In the genomic region with DNA sequence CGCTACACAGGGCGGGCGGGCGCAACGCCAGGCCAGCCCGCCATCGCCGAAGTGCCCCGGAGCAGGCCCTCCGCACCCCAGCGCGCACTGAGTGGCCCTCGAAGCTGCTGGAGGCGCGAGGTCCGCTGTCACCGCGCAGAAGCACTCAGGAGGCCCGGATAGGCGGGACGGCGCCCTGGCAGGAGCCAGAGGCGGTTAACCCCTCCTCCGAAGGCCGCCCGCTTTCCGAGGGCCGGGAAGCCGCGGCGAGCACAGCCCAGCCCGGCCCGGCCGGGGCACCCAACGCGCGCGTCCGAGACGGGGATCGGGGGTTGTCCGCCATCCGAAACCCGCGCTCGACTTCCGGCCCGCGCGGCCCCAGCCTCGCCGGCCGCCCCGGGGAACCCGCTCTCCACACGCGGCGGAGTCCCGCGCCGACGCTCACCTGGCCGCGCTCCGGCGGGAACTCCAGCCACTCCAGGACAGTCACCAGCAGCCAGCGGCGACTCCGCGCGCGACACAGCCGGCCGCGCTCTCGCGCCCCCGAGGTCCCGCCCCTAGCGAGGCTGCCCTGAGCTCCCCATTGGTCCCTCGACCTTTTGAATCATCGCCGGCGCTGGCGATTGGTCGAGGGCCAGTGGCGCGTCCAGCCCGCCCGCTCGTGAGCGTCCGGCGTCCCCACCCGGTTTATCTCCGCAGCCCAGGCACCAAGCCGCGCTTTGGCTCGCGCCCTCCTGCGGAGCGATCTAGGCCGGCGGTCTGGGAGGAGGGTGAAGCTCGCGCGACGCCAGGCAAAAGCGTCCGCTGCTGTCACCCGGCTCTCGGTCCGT, we compare ENCODE assay signal across 8 mouse cellular contexts. TPM values are rescaled to one million over a fixed set of nuclear protein-coding genes. Genes with fewer than 3 reads are reported as not detected.
DNase-seq lines count a peak whose midpoint lies in the region; ATAC-seq and TF ChIP-seq lines count a peak whose summit lies in the region.

No protein-coding gene starts in this region.

- peak; percentile 99 for DNase-seq in G1E (ENCODE audit: low spot score)
- peak; percentile 96 for DNase-seq in cerebellum, adult 11-12 months
- DNase-seq in heart, postnatal 25 days (ENCODE audit: low spot score): peak; percentile 97
- DNase-seq in layer of hippocampus, adult 18-20 months (ENCODE audit: low spot score in 2 of 2): peak; percentile 94 to 95
- DNase-seq in lung, adult 18-20 months: peak; percentile 97

- H3K4me3 ChIP-seq in G1E (ENCODE audit: low read depth, low read length): peak overlapping the region; percentile 91
- H3K4me3 ChIP-seq in forebrain, embryonic 15.5 days: peak overlapping the region; percentile 79
- H3K4me3 ChIP-seq in neural tube, embryonic 14.5 days (ENCODE audit: low read depth, low read length): peak overlapping the region; percentile 95
- H3K4me3 ChIP-seq in testis, adult 2 months (ENCODE audit: control insufficient read depth, low read depth, low read length): peak overlapping the region; percentile 84

- intact Hi-C loops in heart, postnatal 25 days (cut with DNase I): loop anchor here (5.0 kb wide), 1 partner anchor 40 kb away; no protein-coding TSS in a partner anchor

- WGBS in forebrain, embryonic 15.5 days: under 1% methylated on average over 107 of the region's 113 CpGs
- under 1% methylated on average over 90 of the region's 113 CpGs for WGBS in neural tube, embryonic 14.5 days

- TF ChIP-seq POLR2A in testis, adult 2 months (IDR thresholded peaks at IDR 0.05; ENCODE audit: control insufficient read depth, low read depth, low read length): peak; percentile 71

- peaks cover 26% of the 10 kb centered on the region for H3K36me3 ChIP-seq in G1E (replicated peaks)
- no peaks in the 10 kb centered on the region for H3K36me3 ChIP-seq in forebrain, embryonic 15.5 days
- H3K36me3 ChIP-seq in neural tube, embryonic 14.5 days (ENCODE audit: control insufficient read depth, insufficient read depth, low read length): no peaks in the 10 kb centered on the region
- no peaks in the 10 kb centered on the region for H3K36me3 ChIP-seq in testis, adult 2 months (ENCODE audit: control insufficient read depth, insufficient read depth, low read length)

- H3K4me2 ChIP-seq in forebrain, embryonic 15.5 days (replicated peaks): peak overlapping the region; percentile 75
- peak overlapping the region; percentile 71 for H3K4me2 ChIP-seq in neural tube, embryonic 14.5 days (ENCODE audit: low read depth, low read length)

- H3K27me3 ChIP-seq in G1E (ENCODE audit: insufficient read depth, low read length): no peaks in the 10 kb centered on the region
- H3K27me3 ChIP-seq in forebrain, embryonic 15.5 days: no peaks in the 10 kb centered on the region
- no peaks in the 10 kb centered on the region for H3K27me3 ChIP-seq in neural tube, embryonic 14.5 days (ENCODE audit: control insufficient read depth, insufficient read depth, low read length)
- no peaks in the 10 kb centered on the region for H3K27me3 ChIP-seq in testis, adult 2 months (ENCODE audit: control insufficient read depth, insufficient read depth, low read length)

- ATAC-seq in G1E (ENCODE audit: extremely low read depth, insufficient number of reproducible peaks, low FRiP score, poor library complexity, severe bottlenecking): peak; percentile 90
- ATAC-seq in forebrain, embryonic 15.5 days (replicated peaks): peak; percentile 97
- peak; percentile 99 for ATAC-seq in neural tube, embryonic 14.5 days (ENCODE audit: low read depth)

- peak overlapping the region; percentile 89 for H3K27ac ChIP-seq in forebrain, embryonic 15.5 days (replicated peaks)
- peak overlapping the region; percentile 89 for H3K27ac ChIP-seq in neural tube, embryonic 14.5 days (ENCODE audit: low read depth, low read length)
- H3K27ac ChIP-seq in testis, adult 2 months (ENCODE audit: control insufficient read depth, insufficient read depth, low read depth, low read length): peak overlapping the region; percentile 78

- H3K9ac ChIP-seq in forebrain, embryonic 15.5 days (replicated peaks): peak overlapping the region; percentile 71
- H3K9ac ChIP-seq in neural tube, embryonic 14.5 days (replicated peaks; ENCODE audit: low read depth, low read length): peak overlapping the region; percentile 86

- H3K9me3 ChIP-seq in G1E (replicated peaks): no peaks in the 10 kb centered on the region
- H3K9me3 ChIP-seq in forebrain, embryonic 15.5 days: no peaks in the 10 kb centered on the region
- no peaks in the 10 kb centered on the region for H3K9me3 ChIP-seq in neural tube, embryonic 14.5 days (ENCODE audit: control insufficient read depth, low read length)

- H3K4me1 ChIP-seq in G1E (ENCODE audit: insufficient read depth, low read depth, low read length): peaks cover 49% of the 10 kb centered on the region
- peaks cover 30% of the 10 kb centered on the region for H3K4me1 ChIP-seq in forebrain, embryonic 15.5 days
- H3K4me1 ChIP-seq in neural tube, embryonic 14.5 days (ENCODE audit: control insufficient read depth, insufficient read depth, low read length): peaks cover 19% of the 10 kb centered on the region
- H3K4me1 ChIP-seq in testis, adult 2 months (ENCODE audit: control insufficient read depth, insufficient read depth, low read length): no peaks in the 10 kb centered on the region; the same call in none of the 2 replicates

- TF ChIP-seq CTCF in G1E (IDR thresholded peaks at IDR 0.05; ENCODE audit: low read depth, low read length): no peak
- 0 out of 2 replicates have a peak, but pooled peaks have one; percentile 4 for TF ChIP-seq CTCF in testis, adult 2 months (IDR thresholded peaks at IDR 0.05; ENCODE audit: control insufficient read depth, insufficient read depth, insufficient replicate concordance, low read depth, low read length)

RNA-seq across cellular contexts. Expression of a gene that starts 0.8 kb away (rescaled TPM):
- total RNA-seq in G1E (2014; fragmentation: Nextera tagmentation) (191 and 239 TPM in 2 replicates), G1E (2017) (244 and 265 TPM in 2 replicates)
- polyA plus RNA-seq in G1E (2012): 85.4 and 87.9 TPM in 2 replicates
- polyA plus RNA-seq in forebrain, embryonic 15.5 days (2015; fragmentation: Nextera tagmentation; extraction: Ambion mirVana): 55.8 and 58.3 TPM in 2 replicates
- total RNA-seq in heart, postnatal 25 days (2021): 10 to 100 TPM; 21.9 to 22.0 TPM
- total RNA-seq in layer of hippocampus, adult 18-20 months (2021): 10 to 100 TPM; 13.2 to 13.7 TPM
- 24.3 and 33.5 TPM in 2 replicates for polyA plus RNA-seq in neural tube, embryonic 14.5 days (2014; fragmentation: Nextera tagmentation; extraction: Ambion mirVana)
- polyA plus RNA-seq in testis, adult 2 months (2012; rRNA removed): 11.2 and 14.2 TPM in 2 replicates

Comparison
In these comparisons a context has a peak if more than half of its experiments do, and no peak if none do; other contexts are left out.
1. Peak in every context shown above with its lines: DNase-seq, ATAC-seq, H3K4me3 ChIP-seq and H3K27ac ChIP-seq.